Mouse (Mus musculus) thymus, adult 2 months (tissue): ENCODE results near the gene Fbxo9.

ENCODE experiments used
- CTCF ChIP-seq: fragments of 200-500 bp; IDR thresholded peaks from 2 replicates; pipeline ENCODE4 v1.5.1; 2012; ENCODE audit warnings: mild to moderate bottlenecking, control low read depth, low read length, moderate library complexity, borderline replicate concordance; ENCODE audit not compliant: control insufficient read depth, poor library complexity, insufficient read depth; ENCODE audit errors: extremely low read depth
- POLR2A ChIP-seq: fragments of 200-500 bp; IDR thresholded peaks from 2 replicates; pipeline ENCODE4 v1.6.1; 2012; ENCODE audit warnings: mild to moderate bottlenecking, low read length, control low read depth, moderate library complexity; ENCODE audit not compliant: control insufficient read depth, poor library complexity, insufficient read depth; ENCODE audit errors: extremely low read depth

GRCm38 (mm10) chr9:78073713-78074340, 35.0 kb downstream of the Fbxo9 start:
- TF ChIP-seq CTCF = no peak
- TF ChIP-seq POLR2A = no peak
